Mouse (Mus musculus): ENCODE data around the gene Cdc42se2. TPM values are rescaled to one million over a fixed set of nuclear protein-coding genes. Genes with fewer than 3 reads are reported as not detected.

The Cdc42se2 gene
- polyA plus RNA-seq, 1 experiment from 2014 or later, result 184 TPM

- no peak overlapping the region for H3K4me3 ChIP-seq (replicated peaks; ENCODE audit: low read length)
- no peaks in the 10 kb centered on the region for H3K4me1 ChIP-seq (replicated peaks; ENCODE audit: control insufficient read depth, insufficient read depth, low read length)
- H3K9me3 ChIP-seq (ENCODE audit: control insufficient read depth, low read length), result no peaks in the 10 kb centered on the region
- no peak overlapping the region for H3K4me2 ChIP-seq (ENCODE audit: low read length)
- no peak overlapping the region for H3K9ac ChIP-seq (replicated peaks; ENCODE audit: low read depth, low read length)
- peaks cover 7% of the 10 kb centered on the region for H3K36me3 ChIP-seq (ENCODE audit: control insufficient read depth, insufficient read depth)
- H3K27ac ChIP-seq (ENCODE audit: low read length), result no peak overlapping the region
- H3K27me3 ChIP-seq (replicated peaks; ENCODE audit: control insufficient read depth, insufficient read depth, low read length), result no peaks in the 10 kb centered on the region
- no peak for ATAC-seq
- WGBS, result 95% methylated on average over 4 of the region's 4 CpGs
Measured at GRCm38 (mm10) chr11:54691179-54691578, 96.3 kb downstream of the Cdc42se2 start.

GRCm38 (mm10) chr11:54690171-54690570, 97.3 kb downstream of the Cdc42se2 start:
- no peak overlapping the region for H3K4me2 ChIP-seq (ENCODE audit: low read length)
- H3K9ac ChIP-seq (replicated peaks; ENCODE audit: low read depth, low read length), result no peak overlapping the region
- no peaks in the 10 kb centered on the region for H3K27me3 ChIP-seq (replicated peaks; ENCODE audit: control insufficient read depth, insufficient read depth, low read length)
- ATAC-seq, result no peak
- H3K27ac ChIP-seq (ENCODE audit: low read length), result no peak overlapping the region
- H3K36me3 ChIP-seq (ENCODE audit: control insufficient read depth, insufficient read depth), result peaks cover 7% of the 10 kb centered on the region
- H3K9me3 ChIP-seq (ENCODE audit: control insufficient read depth, low read length), result no peaks in the 10 kb centered on the region
- WGBS, result 88% methylated on average over 4 of the region's 4 CpGs
- no peaks in the 10 kb centered on the region for H3K4me1 ChIP-seq (replicated peaks; ENCODE audit: control insufficient read depth, insufficient read depth, low read length)
- H3K4me3 ChIP-seq (replicated peaks; ENCODE audit: low read length), result no peak overlapping the region

- H3K9ac ChIP-seq (replicated peaks; ENCODE audit: low read depth, low read length), result no peak overlapping the region
- no peaks in the 10 kb centered on the region for H3K27me3 ChIP-seq (replicated peaks; ENCODE audit: control insufficient read depth, insufficient read depth, low read length)
- no peaks in the 10 kb centered on the region for H3K9me3 ChIP-seq (ENCODE audit: control insufficient read depth, low read length)
- H3K4me2 ChIP-seq (ENCODE audit: low read length), result no peak overlapping the region
- H3K27ac ChIP-seq (ENCODE audit: low read length), result no peak overlapping the region
- ATAC-seq, result no peak
- no peak overlapping the region for H3K4me3 ChIP-seq (replicated peaks; ENCODE audit: low read length)
- WGBS, result 64% methylated on average over 2 of the region's 2 CpGs
- H3K4me1 ChIP-seq (replicated peaks; ENCODE audit: control insufficient read depth, insufficient read depth, low read length), result no peaks in the 10 kb centered on the region
- H3K36me3 ChIP-seq (ENCODE audit: control insufficient read depth, insufficient read depth), result peaks cover 6% of the 10 kb centered on the region
Measured at GRCm38 (mm10) chr11:54684831-54685230, 102.6 kb downstream of the Cdc42se2 start.

GRCm38 (mm10) chr11:54679141-54679540, 108.3 kb downstream of the Cdc42se2 start:
- ATAC-seq, result no peak
- WGBS, result 99% methylated on average over 2 of the region's 2 CpGs

GRCm38 (mm10) chr11:54675792-54676489, 111.5 kb downstream of the Cdc42se2 start:
- Histone ChIP-seq H3K4me3 (replicated peaks; ENCODE audit: low read length) (no peak overlapping the region), H3K36me3 (ENCODE audit: control insufficient read depth, insufficient read depth) (peaks cover 9% of the 10 kb centered on the region; the same call in 1 of the 2 replicates), H3K9ac (replicated peaks; ENCODE audit: low read depth, low read length) (no peak overlapping the region), H3K9me3 (ENCODE audit: control insufficient read depth, low read length) (no peaks in the 10 kb centered on the region), H3K4me1 (replicated peaks; ENCODE audit: control insufficient read depth, insufficient read depth, low read length) (peaks cover 3% of the 10 kb centered on the region; the same call in 1 of the 2 replicates), H3K4me2 (ENCODE audit: low read length) (no peak overlapping the region), H3K27me3 (replicated peaks; ENCODE audit: control insufficient read depth, insufficient read depth, low read length) (no peaks in the 10 kb centered on the region), H3K27ac (ENCODE audit: low read length) (peak overlapping the region; percentile 52)
- no peak for ATAC-seq
- 79% methylated on average over 2 of the region's 2 CpGs for WGBS

More at GRCm38 (mm10) chr11:54679141-54679540, 108.3 kb downstream of the Cdc42se2 start:
- Histone ChIP-seq H3K27ac (ENCODE audit: low read length) (no peak overlapping the region), H3K27me3 (replicated peaks; ENCODE audit: control insufficient read depth, insufficient read depth, low read length) (no peaks in the 10 kb centered on the region), H3K9ac (replicated peaks; ENCODE audit: low read depth, low read length) (no peak overlapping the region), H3K4me2 (ENCODE audit: low read length) (no peak overlapping the region), H3K4me1 (replicated peaks; ENCODE audit: control insufficient read depth, insufficient read depth, low read length) (peaks cover 3% of the 10 kb centered on the region; the same call in 1 of the 2 replicates), H3K4me3 (replicated peaks; ENCODE audit: low read length) (no peak overlapping the region), H3K36me3 (ENCODE audit: control insufficient read depth, insufficient read depth) (peaks cover 9% of the 10 kb centered on the region), H3K9me3 (ENCODE audit: control insufficient read depth, low read length) (no peaks in the 10 kb centered on the region)

- Histone ChIP-seq H3K27me3 (replicated peaks; ENCODE audit: control insufficient read depth, insufficient read depth, low read length) (no peaks in the 10 kb centered on the region), H3K36me3 (ENCODE audit: control insufficient read depth, insufficient read depth) (no peaks in the 10 kb centered on the region), H3K4me1 (replicated peaks; ENCODE audit: control insufficient read depth, insufficient read depth, low read length) (peaks cover 3% of the 10 kb centered on the region; the same call in 1 of the 2 replicates), H3K27ac (ENCODE audit: low read length) (no peak overlapping the region), H3K9ac (replicated peaks; ENCODE audit: low read depth, low read length) (no peak overlapping the region), H3K4me3 (replicated peaks; ENCODE audit: low read length) (no peak overlapping the region), H3K9me3 (ENCODE audit: control insufficient read depth, low read length) (no peaks in the 10 kb centered on the region), H3K4me2 (ENCODE audit: low read length) (no peak overlapping the region)
- WGBS, result 83% methylated on average over 8 of the region's 8 CpGs
- no peak for ATAC-seq
Measured at GRCm38 (mm10) chr11:54673575-54674298, 113.7 kb downstream of the Cdc42se2 start.

Other genes starting within 250 kb of the Cdc42se2 start
- gene Lyrm7, start 73.2 kb upstream of the Cdc42se2 start, polyA plus RNA-seq (2015; fragmentation: Nextera tagmentation; extraction: Ambion mirVana), result 14.2 and 17.6 TPM in 2 replicates
- gene Hint1, start 78.7 kb upstream of the Cdc42se2 start, polyA plus RNA-seq (2015; fragmentation: Nextera tagmentation; extraction: Ambion mirVana), result 685 and 697 TPM in 2 replicates
- 17.4 and 18.0 TPM in 2 replicates for gene Gpx3, start 114.8 kb upstream of the Cdc42se2 start, polyA plus RNA-seq (2015; fragmentation: Nextera tagmentation; extraction: Ambion mirVana)
- 12.7 and 13.2 TPM in 2 replicates for gene Tnip1, start 175.2 kb upstream of the Cdc42se2 start, polyA plus RNA-seq (2015; fragmentation: Nextera tagmentation; extraction: Ambion mirVana)
- gene Anxa6, start 245.8 kb upstream of the Cdc42se2 start, polyA plus RNA-seq (2015; fragmentation: Nextera tagmentation; extraction: Ambion mirVana), result 40.9 and 53.0 TPM in 2 replicates

Measured in forebrain, embryonic 16.5 days (tissue).